Mouse (Mus musculus) liver, embryonic 14.5 days (tissue): ENCODE data around the gene Hbq1a. TPM values are rescaled to one million over a fixed set of nuclear protein-coding genes. Genes with fewer than 3 reads are reported as not detected.
A peak's percentile ranks its signal among the peaks of the same experiment; 100 is the strongest.

Experiments used
- ATAC-seq: fragments of 200-750 bp; cut with Nextera tagmentation; 2 replicates; pipeline ENCODE4 v1.8.0; 2017; ENCODE audit warnings: moderate number of reproducible peaks, mild to moderate bottlenecking, moderate library complexity; ENCODE audit not compliant: insufficient read depth
- DNase-seq, 3 experiments: peaks; one replicate each; pipeline ENCODE4 v3.0.0-alpha.2; 2012 to 2013; ENCODE audit warnings: low read depth in 3 of 3, low spot score in 3 of 3
- H3K27ac ChIP-seq: fragments of 300-500 bp; sonication (generic); 2 replicates; pipeline ENCODE4 v1.5.1; 2014; ENCODE audit warnings: moderate library complexity, mild to moderate bottlenecking, control low read depth, inconsistent platforms
- H3K27me3 ChIP-seq: fragments of 300-500 bp; sonication (generic); 2 replicates; pipeline ENCODE4 v1.6.1; 2014; ENCODE audit warnings: mild to moderate bottlenecking, low read length, moderate library complexity; ENCODE audit not compliant: control insufficient read depth, insufficient read depth
- H3K36me3 ChIP-seq: fragments of 300-500 bp; sonication (generic); replicated peaks from 2 replicates; pipeline ENCODE4 v1.6.1; 2014; ENCODE audit warnings: low read depth; ENCODE audit not compliant: control insufficient read depth, insufficient read depth
- H3K4me1 ChIP-seq, 2 experiments: fragments of 200-500 bp in 1 of 2; fragments of 300-500 bp in 1 of 2; sonication (generic) in 1 of 2; replicated peaks; 2 replicates each; pipeline ENCODE4 v1.6.1; 2012 to 2014; ENCODE audit warnings: antibody characterized with exemption in 1 of 2, inconsistent platforms in 1 of 2, low read length in 1 of 2; ENCODE audit not compliant: control insufficient read depth in 2 of 2, insufficient read depth in 2 of 2
- H3K4me2 ChIP-seq: fragments of 300-500 bp; sonication (generic); 2 replicates; pipeline ENCODE4 v1.6.1; 2014; ENCODE audit warnings: low read depth, mild to moderate bottlenecking, control low read depth, moderate library complexity
- H3K4me3 ChIP-seq, 2 experiments: fragments of 200-500 bp in 1 of 2; fragments of 300-500 bp in 1 of 2; sonication (generic) in 1 of 2; 2 replicates each; pipeline ENCODE4 v1.5.1; 2012 to 2014; ENCODE audit warnings: low read depth in 2 of 2, low read length in 2 of 2, mild to moderate bottlenecking in 2 of 2, control low read depth in 1 of 2, inconsistent platforms in 1 of 2, moderate library complexity in 1 of 2; ENCODE audit not compliant: insufficient read depth in 1 of 2
- H3K9ac ChIP-seq: fragments of 300-500 bp; sonication (generic); replicated peaks from 2 replicates; pipeline ENCODE4 v1.6.1; 2014; ENCODE audit warnings: mild to moderate bottlenecking, control low read depth, moderate library complexity
- H3K9me3 ChIP-seq: fragments of 300-500 bp; sonication (generic); 2 replicates; pipeline ENCODE4 v1.6.1; 2016; ENCODE audit warnings: low read length, mixed read lengths; ENCODE audit not compliant: control insufficient read depth
- CTCF ChIP-seq: IDR thresholded peaks from 2 replicates; pipeline ENCODE4 v1.5.1; 2016; ENCODE audit warnings: antibody characterized with exemption, low read depth, control low read depth
- EP300 ChIP-seq: IDR thresholded peaks from 2 replicates; pipeline ENCODE4 v1.6.1; 2016; ENCODE audit warnings: antibody characterized with exemption, low read depth
- WGBS: fragments of 180-500 bp; shearing (Covaris S2); extraction: QIAGEN DNeasy Blood & Tissue Kit; methylation state at CpG from one replicate; pipeline ENCODE4 v1.1.7; 2014; ENCODE audit not compliant: insufficient replicate concordance; 5-methylcytosine and 5-hydroxymethylcytosine counted together
- polyA plus RNA-seq, 2 experiments: library from polyadenylated mRNA; depleted of rRNA in 1 of 2; stranded (reverse) in 1 of 2; unstranded in 1 of 2; fragments of >200 nt; fragmentation: Nextera tagmentation in 1 of 2; extraction: Ambion mirVana in 1 of 2; gene quantifications; 2 replicates each; pipeline versions ENCODE4 v1.2.1 to v1.2.3; 2012 to 2014

Gene Hbq1a
- polyA plus RNA-seq, 2 experiments = 7.9 to 9.1 TPM

- Histone ChIP-seq H3K4me2 (peak overlapping the region; percentile 56), H3K27me3 (no peaks in the 10 kb centered on the region; the same call in 1 of the 2 replicates), H3K4me1 (peaks cover 17 to 28% of the 10 kb centered on the region in 2 experiments), H3K9me3 (no peaks in the 10 kb centered on the region), H3K9ac (peak overlapping the region; percentile 91), H3K27ac (peak overlapping the region; percentile 97), H3K36me3 (peaks cover 20% of the 10 kb centered on the region), H3K4me3 (peak overlapping the region; percentile 27 to 62)
- TF ChIP-seq CTCF = no peak
- TF ChIP-seq EP300 = no peak
- peak; percentile 58 to 71 (median 68) for DNase-seq
- ATAC-seq = no peak; the same call in 1 of the 2 replicates
- 88% methylated on average over 2 of the region's 2 CpGs for WGBS
Observed at GRCm38 (mm10) chr11:32298532-32298918, 1.3 kb upstream of the Hbq1a start.

GRCm38 (mm10) chr11:32300279-32301267, 704 bp downstream of the Hbq1a start:
- Histone ChIP-seq H3K9ac (peak overlapping the region; percentile 66), H3K27me3 (no peaks in the 10 kb centered on the region; the same call in 1 of the 2 replicates), H3K27ac (peak overlapping the region; percentile 87), H3K4me2 (peak overlapping the region; percentile 61), H3K4me3 (peak overlapping the region; percentile 51 to 69), H3K36me3 (peaks cover 13% of the 10 kb centered on the region; the same call in 1 of the 2 replicates), H3K9me3 (no peaks in the 10 kb centered on the region), H3K4me1 (peaks cover 0 to 8% of the 10 kb centered on the region in 2 experiments)
- no peak for DNase-seq
- ATAC-seq = no peak
- no peak for TF ChIP-seq CTCF
- WGBS = 48% methylated on average over 14 of the region's 17 CpGs

DNA sequence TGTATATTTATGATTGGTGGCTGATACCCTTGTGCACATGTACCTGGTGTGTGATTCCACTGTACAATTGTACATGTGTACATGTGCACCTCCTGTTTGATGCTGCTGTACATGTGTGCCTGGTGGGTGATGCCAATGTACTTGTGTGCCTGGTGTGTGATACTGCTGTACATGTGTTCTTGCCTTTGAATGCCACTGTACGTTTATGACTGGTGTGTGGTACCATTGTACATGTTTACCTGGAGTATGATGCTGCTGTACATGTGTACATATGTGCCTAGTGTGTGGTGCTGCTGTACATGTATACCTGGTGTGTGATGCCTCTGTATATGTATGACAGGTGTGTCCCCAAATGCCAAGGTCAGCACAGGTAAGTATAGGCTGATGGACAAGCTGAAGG, 1.6 kb downstream of the Hbq1a start:
- Histone ChIP-seq H3K4me1 (peaks cover under 1 to 11% of the 10 kb centered on the region in 2 experiments), H3K36me3 (peaks cover 13% of the 10 kb centered on the region; the same call in 1 of the 2 replicates), H3K4me2 (peak overlapping the region; percentile 61), H3K27me3 (no peaks in the 10 kb centered on the region; the same call in 1 of the 2 replicates), H3K4me3 (peak overlapping the region in 1 of 2 experiments; percentile 51; a peak in 1 of 4 replicates), H3K27ac (no peak overlapping the region), H3K9ac (no peak overlapping the region), H3K9me3 (no peaks in the 10 kb centered on the region)
- DNase-seq (no peak), ATAC-seq (no peak)
- WGBS = 50% methylated on average over 1 of the region's 1 CpGs
- TF ChIP-seq EP300 = no peak

DNA sequence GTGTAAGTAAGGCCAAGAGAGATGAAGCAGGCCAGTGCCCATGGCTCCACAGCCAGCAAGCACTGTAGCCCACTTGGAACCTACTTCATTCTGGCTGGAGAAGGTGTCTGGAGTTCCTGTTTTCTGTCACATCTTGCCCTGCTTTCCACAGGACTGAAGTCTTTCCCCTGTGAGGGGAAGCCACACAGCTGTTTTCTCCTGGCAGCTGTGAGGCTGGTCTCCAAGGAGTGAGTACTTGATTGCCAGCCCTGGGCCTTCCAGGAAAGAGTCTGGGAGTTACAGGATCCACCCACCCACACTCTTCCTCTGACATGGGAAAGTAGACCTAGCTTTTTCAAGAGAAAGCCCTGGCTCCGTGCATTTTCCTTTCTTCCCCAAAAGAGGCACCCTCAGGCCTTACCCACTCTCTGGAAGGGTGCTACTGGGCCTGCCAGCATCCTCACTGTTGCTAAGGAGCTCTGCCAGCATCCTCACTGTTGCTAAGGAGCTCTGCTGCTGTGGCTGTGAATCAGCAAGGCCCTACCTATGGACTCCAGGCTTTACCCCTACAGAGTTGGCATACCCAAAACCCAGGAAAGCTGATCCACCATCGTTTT, 3.1 kb downstream of the Hbq1a start:
- no peaks in the 10 kb centered on the region for H3K9me3 ChIP-seq
- H3K27ac ChIP-seq = no peak overlapping the region
- peaks cover 13% of the 10 kb centered on the region; the same call in 1 of the 2 replicates for H3K36me3 ChIP-seq
- WGBS = 34% methylated on average over 2 of the region's 2 CpGs
- no peak overlapping the region for H3K4me3 ChIP-seq
- TF ChIP-seq CTCF (no peak), EP300 (no peak)
- no peak for ATAC-seq
- no peak for DNase-seq
- peaks cover 3 to 19% of the 10 kb centered on the region in 2 experiments for H3K4me1 ChIP-seq
- no peaks in the 10 kb centered on the region; the same call in 1 of the 2 replicates for H3K27me3 ChIP-seq
- no peak overlapping the region for H3K4me2 ChIP-seq
- no peak overlapping the region for H3K9ac ChIP-seq

GRCm38 (mm10) chr11:32303455-32303854, 3.6 kb downstream of the Hbq1a start:
- Histone ChIP-seq H3K27ac (no peak overlapping the region), H3K27me3 (no peaks in the 10 kb centered on the region; the same call in 1 of the 2 replicates), H3K4me1 (peaks cover 3 to 19% of the 10 kb centered on the region in 2 experiments), H3K4me2 (no peak overlapping the region), H3K9ac (no peak overlapping the region), H3K36me3 (peaks cover 13% of the 10 kb centered on the region; the same call in 1 of the 2 replicates), H3K4me3 (no peak overlapping the region), H3K9me3 (no peaks in the 10 kb centered on the region)
- 29% methylated on average over 1 of the region's 1 CpGs for whole genome bisulfite sequencing
- no peak for TF ChIP-seq CTCF
- TF ChIP-seq EP300 = no peak
- DNase-seq = no peak
- no peak for ATAC-seq
